Mouse (Mus musculus) central nervous system, embryonic 11.5 days (tissue): ENCODE data around the gene Gpr4. TPM values are rescaled to one million over a fixed set of nuclear protein-coding genes. Genes with fewer than 3 reads are reported as not detected.

Source experiments
- polyA plus RNA-seq: library from polyadenylated mRNA; depleted of rRNA; stranded (reverse); fragments of >200 nt; gene quantifications from 2 replicates; pipeline ENCODE4 v1.2.3, GENCODE M21; 2012; rRNA removed

The Gpr4 gene
- polyA plus RNA-seq, result 1.6 and 4.5 TPM in 2 replicates

DNA sequence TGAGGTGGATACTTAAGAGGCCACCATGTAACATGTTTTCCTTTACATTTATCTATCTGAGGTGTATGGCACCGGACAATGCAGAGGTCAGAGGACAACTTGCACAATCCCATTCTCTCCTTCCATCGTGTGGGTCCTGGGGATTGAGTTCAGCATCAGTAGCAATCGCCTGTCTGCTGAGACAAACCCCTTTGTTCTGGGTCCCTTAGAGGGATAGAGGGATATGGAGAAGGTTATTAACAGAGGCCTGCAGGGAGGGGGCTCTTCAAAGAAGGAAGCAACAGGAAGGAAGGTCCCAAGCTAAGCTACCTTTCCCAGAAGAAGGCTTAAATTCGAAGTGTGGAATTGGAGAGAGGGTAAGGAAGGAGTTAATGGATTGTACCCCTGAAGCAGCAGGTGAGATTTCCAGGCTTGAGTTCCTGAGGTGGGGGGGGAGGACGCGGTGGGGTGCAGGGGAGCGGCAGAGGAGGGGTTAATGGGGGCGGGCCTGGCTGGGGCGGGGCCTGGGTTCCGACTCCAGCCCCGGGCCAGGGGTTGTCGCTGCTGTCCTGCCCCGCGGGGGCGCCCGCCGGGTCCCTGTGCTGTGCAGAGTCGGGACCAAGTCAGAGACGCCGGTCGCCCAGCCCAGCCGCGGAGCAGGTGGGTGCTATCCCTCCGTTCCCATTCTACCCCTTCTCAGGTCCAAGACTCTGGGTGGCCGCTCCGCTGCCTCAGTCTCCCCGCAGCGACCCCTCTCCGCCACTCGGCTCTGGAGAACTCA lies at the start of gene Gpr4:
TSS of gene Gpr4 (plus strand) at position 543 of the 760 bp plus-strand sequence.

DNA sequence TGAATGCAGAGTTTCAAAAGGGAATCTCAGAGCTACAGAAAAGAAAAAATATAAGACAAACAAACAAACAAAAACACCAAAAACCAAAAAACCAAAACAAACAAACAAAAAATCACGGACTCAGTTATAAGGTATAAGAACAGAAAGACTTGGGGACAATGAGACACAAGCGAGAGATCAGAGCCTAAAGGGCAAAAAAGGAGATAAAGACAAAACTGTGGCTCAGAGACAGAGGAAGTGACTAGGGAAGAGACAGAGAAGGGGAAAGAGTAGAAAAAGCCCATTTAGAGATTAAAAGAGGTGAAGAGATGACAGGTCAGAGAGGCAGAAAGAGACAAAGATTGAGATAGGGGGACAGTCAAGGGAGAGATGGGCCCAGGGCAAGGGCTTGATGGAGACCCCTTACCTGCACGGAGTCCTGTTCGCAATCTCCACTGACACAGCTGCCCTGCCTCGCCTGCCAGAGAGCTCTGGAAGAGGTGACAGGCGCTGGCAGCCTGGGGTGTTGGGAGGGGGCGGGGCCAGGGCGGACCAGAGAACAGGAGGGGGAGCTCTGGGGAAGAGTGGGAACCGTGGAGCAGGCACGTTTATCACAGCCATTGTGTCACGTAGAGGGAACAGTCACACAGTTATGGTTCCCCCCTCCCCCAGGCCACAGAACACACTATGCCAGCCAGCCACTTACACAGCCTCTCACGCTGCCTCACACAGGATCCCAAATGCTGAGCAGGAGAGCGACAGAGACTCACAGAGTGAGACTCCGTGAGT lies 46.5 kb upstream of the Gpr4 start, which contains the start of gene Gipr:
TSS of gene Gipr (minus strand) at position 472 of the 768 bp plus-strand sequence.

DNA sequence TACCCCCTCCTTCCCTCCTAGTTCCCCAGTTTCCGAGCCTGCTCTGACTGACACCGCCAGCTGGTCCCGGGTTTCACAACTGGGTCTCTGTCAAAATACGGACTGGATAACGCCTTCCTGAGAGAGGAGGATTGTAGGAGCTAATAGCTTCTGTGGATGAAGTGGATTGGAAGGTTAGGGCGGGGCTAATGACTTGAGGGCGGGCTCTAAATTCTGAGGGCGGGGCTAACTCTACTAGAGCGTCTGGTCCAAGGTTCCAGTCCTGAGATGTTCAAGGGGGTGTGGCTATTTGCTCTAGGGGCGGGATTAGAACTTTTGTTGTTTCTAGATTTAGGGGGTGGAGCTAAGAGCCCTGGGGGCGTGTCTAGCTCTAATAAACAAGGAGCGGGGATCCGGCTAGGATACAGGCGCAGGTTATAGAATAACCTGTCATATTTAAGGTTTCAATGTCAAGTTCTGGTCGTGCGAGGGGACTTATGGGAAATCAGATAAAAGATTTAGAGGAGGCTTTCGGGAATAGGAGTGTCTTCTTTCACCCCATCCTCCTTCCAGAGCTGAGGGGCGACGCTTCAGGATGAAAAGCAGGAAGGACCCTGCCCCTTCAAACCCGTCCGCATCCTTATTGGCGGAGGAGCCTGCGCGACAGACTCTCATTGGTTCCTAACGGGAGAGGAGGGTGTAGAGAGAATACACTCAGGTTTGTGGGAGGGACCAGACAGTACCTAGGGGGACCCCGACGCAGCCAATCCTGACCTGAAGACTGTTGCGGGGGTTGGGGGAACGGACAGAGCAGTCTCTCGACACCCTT lies 36.4 kb upstream of the Gpr4 start, which contains the start of gene Eml2:
TSS of gene Eml2 (plus strand) at position 714 of the 808 bp plus-strand sequence.

DNA sequence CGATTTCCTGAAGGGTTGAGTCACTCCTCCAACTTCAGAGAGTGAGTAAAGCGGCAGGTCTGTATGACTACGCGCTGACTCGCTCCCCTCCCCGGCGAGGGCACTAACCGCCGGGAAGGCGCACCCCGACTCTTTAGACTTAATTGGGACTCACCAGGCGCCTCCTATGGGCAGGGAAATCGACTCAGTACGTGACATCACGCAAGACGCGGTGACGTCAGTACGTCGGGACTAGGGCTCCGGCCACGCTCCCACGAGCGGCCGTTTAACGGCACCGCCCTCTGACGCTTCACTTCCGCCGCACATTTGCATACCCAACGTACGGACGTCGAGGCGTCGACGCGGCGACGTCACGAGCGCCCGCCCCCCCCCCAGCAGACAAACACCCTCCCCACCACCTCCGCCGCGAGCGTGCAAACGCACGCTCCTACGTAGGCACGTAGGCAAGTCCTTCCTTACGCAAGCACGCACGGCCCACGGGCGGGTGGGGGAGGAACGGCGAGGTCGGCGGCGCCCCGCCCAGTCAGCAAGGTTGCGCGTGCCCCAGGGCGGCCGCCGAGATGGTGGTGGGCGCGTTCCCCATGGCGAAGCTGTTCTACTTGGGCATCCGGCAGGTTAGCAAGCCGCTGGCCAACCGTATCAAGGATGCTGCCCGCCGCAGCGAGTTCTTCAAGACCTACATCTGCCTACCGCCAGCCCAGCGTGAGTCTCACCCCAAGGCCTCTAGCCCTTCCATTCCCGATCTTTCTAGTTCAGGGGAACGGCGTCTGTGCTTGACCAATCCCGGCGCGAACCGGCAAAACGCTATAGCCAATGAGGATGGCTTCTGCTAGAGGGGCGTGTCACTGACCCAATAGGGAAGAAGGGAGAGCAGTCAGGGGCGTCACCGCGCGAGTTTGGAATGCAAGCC lies 15.8 kb downstream of the Gpr4 start, which contains the start of gene Opa3:
TSS of gene Opa3 (plus strand) at position 452 of the 910 bp plus-strand sequence.

DNA sequence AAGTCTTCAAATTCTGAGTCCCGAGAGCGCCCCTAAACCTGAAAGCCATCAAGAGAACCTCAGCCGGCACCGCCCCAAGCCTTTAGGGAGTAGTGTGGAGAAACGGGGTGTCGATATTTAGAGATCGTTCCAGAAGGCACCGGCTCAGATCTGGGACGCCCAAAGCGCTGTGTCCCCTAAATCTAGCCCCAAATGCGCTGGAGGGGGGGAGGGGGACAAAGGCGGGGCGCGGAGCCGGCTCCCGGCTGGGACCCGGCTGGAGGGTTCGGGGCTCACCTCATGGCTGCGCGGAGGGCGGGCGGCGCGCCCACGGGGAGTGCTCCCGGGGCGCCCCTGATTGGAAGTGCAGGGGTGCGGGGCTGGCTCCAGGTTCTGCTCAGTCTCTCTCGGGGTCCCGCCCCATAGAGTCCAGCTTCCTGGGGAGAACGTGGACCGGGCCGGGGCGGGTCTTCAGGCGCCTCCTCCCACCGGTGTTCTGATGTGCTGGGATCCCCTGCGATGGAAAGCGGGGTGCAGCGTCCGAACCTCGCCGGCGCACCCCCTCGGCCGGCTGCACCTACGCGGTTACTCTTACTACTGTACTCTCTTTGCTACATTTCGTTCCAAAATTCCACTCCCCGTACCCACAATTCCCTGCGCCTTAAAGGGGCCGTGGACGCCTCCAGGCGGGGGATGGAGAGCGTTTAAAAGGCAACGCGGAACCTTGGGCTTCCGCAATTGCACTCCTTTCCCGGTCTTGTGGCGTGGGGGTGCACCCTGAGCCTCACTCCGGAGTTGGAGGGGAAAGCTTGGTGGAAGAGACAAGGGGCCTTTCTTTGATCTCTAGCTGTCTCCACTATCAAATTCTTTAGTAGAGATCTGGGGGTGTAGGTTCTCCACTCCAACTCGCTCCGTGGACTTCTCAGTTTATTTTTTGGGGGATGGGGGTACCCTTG lies 59.2 kb downstream of the Gpr4 start, which contains the start of gene Vasp:
TSS of gene Vasp (minus strand) at position 580 of the 935 bp plus-strand sequence.

Other genes starting within 250 kb of the Gpr4 start
- 0.32 and 0.84 TPM in 2 replicates for gene Nanos2, start 225.1 kb upstream of the Gpr4 start, polyA plus RNA-seq
- 7.1 and 7.9 TPM in 2 replicates for gene Mypop, start 221.3 kb upstream of the Gpr4 start, polyA plus RNA-seq
- gene Irf2bp1, start 208.5 kb upstream of the Gpr4 start, polyA plus RNA-seq, result 31.9 and 58.6 TPM in 2 replicates
- 0.57 and 0.67 TPM in 2 replicates for gene Foxa3, start 189.0 kb upstream of the Gpr4 start, polyA plus RNA-seq
- 84.7 and 90.8 TPM in 2 replicates for gene Sympk, start 188.2 kb upstream of the Gpr4 start, polyA plus RNA-seq
- 0.02 and 0.11 TPM in 2 replicates for gene Rsph6a, start 157.8 kb upstream of the Gpr4 start, polyA plus RNA-seq
- 85.3 and 111 TPM in 2 replicates for gene Dmwd, start 136.3 kb upstream of the Gpr4 start, polyA plus RNA-seq
- gene Dmpk, start 128.7 kb upstream of the Gpr4 start, polyA plus RNA-seq, result 67.7 and 68.8 TPM in 2 replicates
- 35.0 and 44.6 TPM in 2 replicates for gene Six5, start 117.9 kb upstream of the Gpr4 start, polyA plus RNA-seq
- 0.97 and 3.3 TPM in 2 replicates for gene Gm4969, start 94.2 kb upstream of the Gpr4 start, polyA plus RNA-seq
- 10.6 and 11.1 TPM in 2 replicates for gene Fbxo46, start 92.7 kb upstream of the Gpr4 start, polyA plus RNA-seq
- 9.8 and 13.3 TPM in 2 replicates for gene Qpctl, start 63.2 kb upstream of the Gpr4 start, polyA plus RNA-seq
- 200 and 212 TPM in 2 replicates for gene Snrpd2, start 62.8 kb upstream of the Gpr4 start, polyA plus RNA-seq
- gene Gipr, start 46.4 kb upstream of the Gpr4 start, polyA plus RNA-seq, result 2.4 and 3.1 TPM in 2 replicates
- 26.1 and 34.5 TPM in 2 replicates for gene Eml2, start 36.1 kb upstream of the Gpr4 start, polyA plus RNA-seq
- gene Opa3, start 15.8 kb downstream of the Gpr4 start, polyA plus RNA-seq, result 24.3 and 29.1 TPM in 2 replicates
- 67.2 and 70.5 TPM in 2 replicates for gene Vasp, start 59.3 kb downstream of the Gpr4 start, polyA plus RNA-seq
- 0.10 and 0.32 TPM in 2 replicates for gene Ppm1n, start 67.5 kb downstream of the Gpr4 start, polyA plus RNA-seq
- gene Rtn2, start 70.1 kb downstream of the Gpr4 start, polyA plus RNA-seq, result 46.8 and 47.1 TPM in 2 replicates
- 0.06 and 0.07 TPM in 2 replicates for gene Fosb, start 97.5 kb downstream of the Gpr4 start, polyA plus RNA-seq
- gene Ercc1, start 132.2 kb downstream of the Gpr4 start, polyA plus RNA-seq, result 63.7 and 67.6 TPM in 2 replicates
- 13.1 and 16.6 TPM in 2 replicates for gene Cd3eap, start 146.9 kb downstream of the Gpr4 start, polyA plus RNA-seq
- 11.1 and 11.8 TPM in 2 replicates for gene Ppp1r13l, start 147.2 kb downstream of the Gpr4 start, polyA plus RNA-seq
- gene Ercc2, start 169.5 kb downstream of the Gpr4 start, polyA plus RNA-seq, result 53.3 and 59.0 TPM in 2 replicates
- 1.8 and 2.0 TPM in 2 replicates for gene Klc3, start 191.6 kb downstream of the Gpr4 start, polyA plus RNA-seq
- gene Ckm, start 192.2 kb downstream of the Gpr4 start, polyA plus RNA-seq, result 0.40 and 0.76 TPM in 2 replicates
- gene Mark4, start 246.3 kb downstream of the Gpr4 start, polyA plus RNA-seq, result 33.8 and 41.7 TPM in 2 replicates